Mouse (Mus musculus) forebrain, postnatal 0 days (tissue): ENCODE measurements at regions not wholly inside any gene's neighbourhood (a gene's known extent, or its start where the extent isn't known, plus 50 kb on each side); places are given as distances from the start of the nearest gene placed in this dataset.
"Not testable (repeated sequence)": the region's sequence is repeated elsewhere in the genome, so short reads cannot be mapped to it uniquely, and the experiment has no call there.

Source experiments
- ATAC-seq: fragments of 200-750 bp; cut with Nextera tagmentation; 2 replicates; pipeline ENCODE4 v1.8.0; 2017; ENCODE audit warnings: mild to moderate bottlenecking, moderate library complexity
- DNase-seq: peaks from one replicate; pipeline ENCODE4 v3.0.0-alpha.2; 2015
- H3K27ac ChIP-seq: fragments of 300-500 bp; sonication (generic); 2 replicates; pipeline ENCODE4 v1.5.1; 2014; ENCODE audit warnings: low read depth, mild to moderate bottlenecking, antibody characterized with exemption, low read length, moderate library complexity, mixed read lengths
- H3K27me3 ChIP-seq: fragments of 300-500 bp; sonication (generic); 2 replicates; pipeline ENCODE4 v1.6.1; 2014; ENCODE audit warnings: mild to moderate bottlenecking, low read length, mixed read lengths; ENCODE audit not compliant: insufficient read depth
- H3K36me3 ChIP-seq: fragments of 300-500 bp; sonication (generic); 2 replicates; pipeline ENCODE4 v1.6.1; 2014; ENCODE audit warnings: mild to moderate bottlenecking, moderate library complexity; ENCODE audit not compliant: insufficient read depth
- H3K4me1 ChIP-seq: fragments of 300-500 bp; sonication (generic); 2 replicates; pipeline ENCODE4 v1.6.1; 2014; ENCODE audit warnings: antibody characterized with exemption; ENCODE audit not compliant: insufficient read depth
- H3K4me2 ChIP-seq: fragments of 300-500 bp; sonication (generic); 2 replicates; pipeline ENCODE4 v1.6.1; 2014; ENCODE audit warnings: low read depth, mild to moderate bottlenecking, moderate library complexity
- H3K4me3 ChIP-seq: fragments of 300-500 bp; sonication (generic); 2 replicates; pipeline ENCODE4 v1.5.1; 2014; ENCODE audit warnings: low read depth, low read length, mixed read lengths
- H3K9ac ChIP-seq: fragments of 300-500 bp; sonication (generic); 2 replicates; pipeline ENCODE4 v1.6.1; 2014; ENCODE audit warnings: mild to moderate bottlenecking
- H3K9me3 ChIP-seq: fragments of 300-500 bp; sonication (generic); 2 replicates; pipeline ENCODE4 v1.6.1; 2016; ENCODE audit warnings: low read length
- CTCF ChIP-seq: sonication (generic); IDR thresholded peaks from 2 replicates; pipeline ENCODE4 v1.5.1; 2016; ENCODE audit warnings: antibody characterized with exemption, control low read depth, low read depth
- WGBS: fragments of 180-500 bp; shearing (Covaris S2); extraction: QIAGEN DNeasy Blood & Tissue Kit; methylation state at CpG from one replicate; pipeline ENCODE4 v1.1.7; 2014; 5-methylcytosine and 5-hydroxymethylcytosine counted together

DNA sequence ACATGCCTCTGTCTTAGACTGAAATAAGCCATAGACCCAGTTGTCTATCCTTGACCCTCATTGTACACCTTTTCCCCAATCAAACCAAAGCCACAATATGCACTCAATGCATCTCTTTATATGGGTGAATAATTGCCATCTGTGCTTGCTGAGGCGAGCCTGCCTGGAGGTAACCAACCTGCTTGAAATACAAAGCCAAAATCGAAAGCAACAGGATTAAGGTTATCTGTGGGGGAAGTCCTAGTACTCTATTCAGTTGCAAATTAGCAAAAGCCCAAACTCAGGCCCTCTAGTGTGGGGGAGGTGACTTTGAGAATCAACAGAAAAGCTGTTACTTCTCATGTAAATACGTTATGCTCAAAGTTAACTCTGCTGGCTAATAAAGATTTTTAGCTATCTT is 246.2 kb upstream of the Fundc1 start:
- Histone ChIP-seq H3K27ac (no peak overlapping the region), H3K4me2 (no peak overlapping the region), H3K36me3 (no peaks in the 10 kb centered on the region), H3K9me3 (no peaks in the 10 kb centered on the region), H3K27me3 (no peaks in the 10 kb centered on the region), H3K4me3 (no peak overlapping the region), H3K4me1 (no peaks in the 10 kb centered on the region), H3K9ac (no peak overlapping the region)
- 34% methylated on average over 3 of the region's 3 CpGs for WGBS
- no peak for TF ChIP-seq CTCF
- DNase-seq: no peak
- ATAC-seq: no peak

DNA sequence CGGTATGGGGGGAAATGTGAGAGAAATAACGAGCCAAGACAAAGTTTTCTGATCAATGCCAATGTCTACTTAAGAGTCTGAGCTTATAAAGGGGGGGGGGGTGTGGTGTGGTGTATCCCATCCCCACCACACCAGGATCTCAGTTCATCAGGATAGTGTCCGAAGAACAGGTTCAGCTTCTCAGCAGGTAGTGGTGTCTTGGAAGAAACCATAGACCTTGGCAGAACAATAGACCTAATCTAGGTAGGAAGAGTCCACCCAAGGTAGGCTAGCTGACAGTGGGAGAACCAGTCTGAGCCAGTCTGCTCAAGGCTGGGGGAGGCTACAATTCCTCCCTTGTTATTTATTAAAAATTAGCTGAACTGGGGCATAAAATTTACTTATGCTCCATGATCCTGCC is 245.5 kb upstream of the Fundc1 start:
- H3K4me1 ChIP-seq: no peaks in the 10 kb centered on the region
- no peak overlapping the region for H3K4me2 ChIP-seq
- no peak for ATAC-seq
- DNase-seq: no peak
- no peak overlapping the region for H3K9ac ChIP-seq
- H3K4me3 ChIP-seq: no peak overlapping the region
- H3K9me3 ChIP-seq: no peaks in the 10 kb centered on the region
- no peaks in the 10 kb centered on the region for H3K36me3 ChIP-seq
- no peaks in the 10 kb centered on the region for H3K27me3 ChIP-seq
- no peak for TF ChIP-seq CTCF
- 70% methylated on average over 3 of the region's 3 CpGs for WGBS
- H3K27ac ChIP-seq: no peak overlapping the region

DNA sequence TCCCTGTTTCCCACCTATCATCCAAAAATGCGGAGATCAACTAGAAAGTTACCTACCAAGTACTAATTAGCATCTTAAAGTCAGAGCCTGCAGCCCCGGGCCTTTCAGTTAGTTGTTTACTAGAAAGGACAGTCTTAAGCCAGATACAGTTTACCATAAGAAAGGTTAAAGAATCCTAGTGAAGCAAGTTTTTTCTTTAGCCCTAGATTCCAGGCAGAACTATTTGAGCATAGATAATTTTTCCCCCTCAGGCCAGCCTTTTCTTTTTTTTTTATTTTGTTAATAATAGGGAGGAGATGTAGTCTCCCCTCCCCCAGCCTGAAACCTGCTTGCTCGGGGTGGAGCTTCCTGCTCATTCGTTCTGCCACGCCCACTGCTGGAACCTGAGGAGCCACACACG is 215.9 kb upstream of the Fundc1 start:
- not testable (repeated sequence) for H3K4me2 ChIP-seq, ATAC-seq, H3K9ac ChIP-seq, DNase-seq, H3K4me1 ChIP-seq, H3K27me3 ChIP-seq, H3K27ac ChIP-seq, H3K4me3 ChIP-seq, H3K9me3 ChIP-seq, H3K36me3 ChIP-seq
- no CpG with 5 or more reads among the region's 6 CpGs for WGBS

DNA sequence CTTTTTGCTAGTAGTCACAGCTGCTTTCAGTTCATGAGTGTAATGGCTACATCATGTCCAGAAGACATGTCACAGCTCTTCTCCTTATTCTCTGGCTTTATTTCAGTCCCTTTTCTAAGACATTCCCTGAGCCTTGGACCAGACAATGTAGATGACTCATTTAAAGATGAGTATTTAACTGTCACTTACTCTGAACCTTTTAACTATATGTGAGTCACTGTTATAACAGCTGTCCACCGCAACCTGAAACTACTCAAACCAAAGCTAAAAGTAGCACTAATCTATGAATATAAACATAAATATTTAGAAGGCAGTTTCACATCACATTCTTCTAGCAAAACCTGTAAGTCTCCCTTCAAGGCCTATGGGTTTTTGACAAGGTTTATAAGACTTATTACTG is 203.8 kb upstream of the Fundc1 start:
- Histone ChIP-seq H3K9me3 (no peaks in the 10 kb centered on the region), H3K4me3 (no peak overlapping the region), H3K9ac (no peak overlapping the region), H3K27ac (no peak overlapping the region), H3K36me3 (no peaks in the 10 kb centered on the region), H3K27me3 (no peaks in the 10 kb centered on the region), H3K4me2 (no peak overlapping the region), H3K4me1 (no peaks in the 10 kb centered on the region)
- DNase-seq: no peak
- WGBS: 95% methylated on average over 1 of the region's 1 CpGs
- ATAC-seq: no peak
- no peak for TF ChIP-seq CTCF

DNA sequence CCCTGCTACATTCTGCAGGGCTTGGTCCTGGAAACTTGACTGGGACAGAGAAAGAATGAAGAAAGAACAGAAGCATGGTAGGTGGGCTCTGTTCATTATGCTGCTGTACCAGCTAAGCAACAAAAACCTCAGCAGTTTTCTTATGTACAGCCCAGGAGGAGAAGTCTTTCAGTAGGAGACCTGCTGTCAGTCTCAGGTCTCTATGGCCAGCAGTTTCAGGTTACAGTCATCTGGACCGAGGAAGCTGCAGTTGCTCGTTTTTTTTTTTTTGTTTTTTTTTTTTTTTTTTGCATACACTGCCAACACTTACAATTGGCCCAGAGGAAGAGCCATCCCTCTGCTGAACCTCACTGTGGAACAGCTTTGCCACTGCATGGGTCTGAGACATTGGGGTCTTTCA is 180.7 kb upstream of the Fundc1 start:
- H3K4me3 ChIP-seq: no peak overlapping the region
- 26% methylated on average over 2 of the region's 2 CpGs for WGBS
- no peak overlapping the region for H3K4me2 ChIP-seq
- H3K36me3 ChIP-seq: no peaks in the 10 kb centered on the region
- no peak for TF ChIP-seq CTCF
- no peaks in the 10 kb centered on the region for H3K9me3 ChIP-seq
- no peak overlapping the region for H3K27ac ChIP-seq
- no peaks in the 10 kb centered on the region for H3K4me1 ChIP-seq
- H3K9ac ChIP-seq: no peak overlapping the region
- DNase-seq (no peak), ATAC-seq (no peak)
- no peaks in the 10 kb centered on the region for H3K27me3 ChIP-seq

DNA sequence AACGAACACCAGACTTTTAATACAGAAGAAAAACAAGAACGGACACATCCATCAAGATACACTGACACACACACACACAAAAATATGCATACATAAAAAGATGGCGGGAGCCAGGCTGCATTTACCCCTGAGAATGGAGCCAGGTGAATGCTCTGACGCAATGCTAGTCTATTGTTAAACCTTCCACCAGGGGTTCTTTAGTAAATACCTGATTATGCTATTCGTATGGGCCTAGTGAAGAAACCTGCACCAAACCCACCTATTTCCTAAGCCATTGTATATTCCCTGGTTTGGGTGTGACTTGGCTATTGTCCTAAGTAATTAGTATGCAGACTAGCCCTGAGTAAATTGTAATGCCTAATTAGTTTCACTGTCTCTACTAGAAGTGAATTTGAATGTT is 179.3 kb upstream of the Fundc1 start:
- no peak for ATAC-seq
- no peak overlapping the region for H3K4me2 ChIP-seq
- no peak for TF ChIP-seq CTCF
- DNase-seq: no peak
- H3K36me3 ChIP-seq: no peaks in the 10 kb centered on the region
- H3K27me3 ChIP-seq: no peaks in the 10 kb centered on the region
- WGBS: 54% methylated on average over 5 of the region's 5 CpGs
- H3K9ac ChIP-seq: no peak overlapping the region
- H3K27ac ChIP-seq: no peak overlapping the region
- H3K9me3 ChIP-seq: no peaks in the 10 kb centered on the region
- H3K4me3 ChIP-seq: no peak overlapping the region
- H3K4me1 ChIP-seq: no peaks in the 10 kb centered on the region

DNA sequence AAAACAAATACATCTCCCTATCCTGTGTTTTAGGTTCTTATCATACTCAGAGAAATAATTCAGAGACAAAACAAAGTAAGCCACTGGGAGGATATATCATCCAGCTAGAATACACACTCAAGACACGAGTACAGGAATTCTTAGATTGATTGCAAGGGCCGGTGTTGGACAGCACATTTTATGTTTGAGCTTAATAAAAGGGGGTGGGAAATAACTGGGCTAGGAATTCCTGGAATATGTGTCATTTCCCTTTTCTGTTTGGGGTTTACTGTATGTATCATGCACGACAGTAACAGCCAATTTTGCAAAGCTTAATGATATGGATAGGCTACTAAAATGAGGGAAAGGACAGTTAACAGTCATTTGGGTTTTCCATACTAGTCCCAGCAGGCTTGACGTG is 158.1 kb upstream of the Fundc1 start:
- Histone ChIP-seq H3K4me2 (no peak overlapping the region), H3K9me3 (no peaks in the 10 kb centered on the region), H3K27me3 (no peaks in the 10 kb centered on the region), H3K9ac (no peak overlapping the region), H3K36me3 (no peaks in the 10 kb centered on the region), H3K4me1 (no peaks in the 10 kb centered on the region), H3K27ac (no peak overlapping the region), H3K4me3 (no peak overlapping the region)
- TF ChIP-seq CTCF: no peak
- no peak for ATAC-seq
- DNase-seq: no peak
- 75% methylated on average over 4 of the region's 4 CpGs for WGBS

DNA sequence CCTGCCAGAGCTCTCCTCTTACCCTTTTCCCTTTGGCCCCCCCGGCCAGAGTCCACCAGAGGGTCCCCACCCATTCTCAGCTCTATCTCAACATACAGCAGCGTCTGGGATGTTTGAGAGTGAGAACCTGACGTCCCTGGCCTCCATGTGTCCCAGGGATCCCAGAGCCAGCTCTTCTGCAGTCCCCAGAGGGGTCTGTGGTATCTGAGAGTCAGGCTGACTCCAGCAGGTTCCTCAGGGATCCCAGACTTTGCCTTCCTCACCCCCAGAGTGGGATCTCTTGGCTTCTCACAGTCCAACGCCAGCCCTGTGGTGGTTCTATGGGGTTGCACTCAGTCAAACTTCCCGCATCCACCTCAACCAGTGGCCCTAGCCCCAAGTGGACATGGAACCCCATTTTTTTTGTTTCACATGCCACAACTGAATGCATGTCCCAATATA is 153.7 kb upstream of the Fundc1 start:
- Histone ChIP-seq H3K4me2 (no peak overlapping the region), H3K4me1 (no peaks in the 10 kb centered on the region), H3K36me3 (no peaks in the 10 kb centered on the region), H3K4me3 (no peak overlapping the region), H3K27ac (no peak overlapping the region), H3K9ac (no peak overlapping the region), H3K27me3 (no peaks in the 10 kb centered on the region), H3K9me3 (no peaks in the 10 kb centered on the region)
- TF ChIP-seq CTCF: no peak
- WGBS: 61% methylated on average over 5 of the region's 5 CpGs
- no peak for ATAC-seq
- DNase-seq: no peak
